14 mouse cellular contexts compared by ENCODE assay signal in genomic region chr2:26143556-26143955, GRCm38 (mm10). TPM values are rescaled to one million over a fixed set of nuclear protein-coding genes. Genes with fewer than 3 reads are reported as not detected.
DNase-seq lines count a peak whose midpoint lies in the region; ATAC-seq lines count a peak whose summit lies in the region.
"Had no signal": no experiment of that assay in that cellular context is flagged by ENCODE, and none has a peak within 500 bp of the region (broad histone marks: within the 10 kb centered on the region; RNA-seq: fewer than 3 reads in every experiment).

No protein-coding gene starts in this region.

- intact Hi-C loops in left cerebral cortex, postnatal 4 days (cut with DNase I), result loop anchor here (5.0 kb wide), 1 partner anchor 121 kb away; the partner anchor contains the start of gene Ubac1
- intact Hi-C loops in left cerebral cortex, postnatal 36 days (cut with DNase I), result loop anchor here (10.0 kb wide), 1 partner anchor 309 kb away; no protein-coding TSS in a partner anchor

- ATAC-seq in cerebellum, adult (ENCODE audit: insufficient number of reproducible peaks, low FRiP score, low TSS enrichment), result no peak
- ATAC-seq: forebrain, embryonic 15.5 days; intestine, embryonic 15.5 days had no signal

- peak; percentile 82 for DNase-seq in cerebellum, adult 11 months
- DNase-seq in left cerebral cortex, postnatal 4 days, result peak; percentile 86
- no peak for DNase-seq in left cerebral cortex, postnatal 36 days (ENCODE audit: low spot score in 2 of 2)
- DNase-seq in cerebellum, adult 18-20 months, result peak; percentile 83 to 87
- peak; percentile 48 for DNase-seq in gastrocnemius, postnatal 25 days
- no peak for DNase-seq in layer of hippocampus, adult 8-10 months (ENCODE audit: low spot score in 2 of 2)
- no peak for DNase-seq in lung, postnatal 10 days
- DNase-seq: layer of hippocampus, adult 9-11 months; liver; lung, adult 18-20 months; midbrain, embryonic 14.5 days had no signal

RNA-seq across cellular contexts. Expression of gene Nacc2, which starts 20.5 kb away (rescaled TPM):
- total RNA-seq in left cerebral cortex, postnatal 4 days (2021), result 10 to 100 TPM; 24.6 to 26.5 TPM
- 10 to 100 TPM; 69.8 to 75.7 TPM for total RNA-seq in left cerebral cortex, postnatal 36 days (2021)
- 10 to 100 TPM; 18.2 to 23.7 TPM for total RNA-seq in gastrocnemius, postnatal 25 days (2021)
- total RNA-seq in layer of hippocampus, adult 8-10 months (2022), result 10 to 100 TPM; 64.1 to 75.4 (median 65.3) TPM

Comparison
In these comparisons a context has a peak if more than half of its experiments do, and no peak if none do; other contexts are left out.
1. DNase-seq: peak in cerebellum, adult 11 months (single experiment), left cerebral cortex, postnatal 4 days (single experiment), cerebellum, adult 18-20 months (2 of 2) and gastrocnemius, postnatal 25 days (single experiment); none in left cerebral cortex, postnatal 36 days (0 of 2), layer of hippocampus, adult 8-10 months (0 of 2) and lung, postnatal 10 days (single experiment).